Mouse (Mus musculus): ENCODE data around the gene Tmem132b.

- TF ChIP-seq CTCF (IDR thresholded peaks at IDR 0.05), result no peak
- TF ChIP-seq EP300 (IDR thresholded peaks at IDR 0.05), result no peak
Observed at GRCm38 (mm10) chr5:125583298-125583697, 51.7 kb downstream of the Tmem132b start.

All from lung, postnatal 0 days (tissue).